ENCODE assay signal across 17 mouse cellular contexts in genomic region chr6:148063131-148063530, GRCm38 (mm10). TPM values are rescaled to one million over a fixed set of nuclear protein-coding genes. Genes with fewer than 3 reads are reported as not detected.
A peak's percentile ranks its signal among the peaks of the same experiment; 100 is the strongest.
DNase-seq lines count a peak whose midpoint lies in the region.
"Had no signal": no experiment of that assay in that cellular context is flagged by ENCODE, and none has a peak within 500 bp of the region (broad histone marks: within the 10 kb centered on the region; RNA-seq: fewer than 3 reads in every experiment).

No protein-coding gene starts in this region.

- DNase-seq in adrenal gland, adult 2 months = peak; percentile 72
- no peak for DNase-seq in adrenal gland, postnatal 25 days
- peak; percentile 2 for DNase-seq in embryo, embryonic 10 days (ENCODE audit: low spot score)
- DNase-seq in embryo, embryonic 9.5 days (ENCODE audit: extremely low spot score) = no peak
- peak; percentile 62 for DNase-seq in adrenal gland, postnatal 10 days
- DNase-seq in adrenal gland, postnatal 14 days = peak; percentile 63
- DNase-seq in ovary, postnatal 14 days (ENCODE audit: low spot score) = no peak
- DNase-seq in kidney, adult 9 months = no peak
- DNase-seq: cerebellum, adult 11-12 months; cerebellum, adult 2 months; cerebellum, adult 9-10 months; cerebellum, postnatal 10 days; cerebellum, postnatal 25 days; embryo, embryonic 11 days; forebrain, postnatal 0 days had no signal

RNA-seq across cellular contexts. Expression of gene Far2, which starts 16.1 kb away (rescaled TPM):
- 1 to 10 TPM; 2.2 to 2.4 TPM for total RNA-seq in adrenal gland, adult 2 months (2021)
- 0.77 and 1.1 TPM in 2 replicates for polyA plus RNA-seq in adrenal gland, adult 2 months (2012; rRNA removed)
- total RNA-seq in adrenal gland, postnatal 25 days (2021) = 3.6 and 5.9 TPM in 2 replicates
- 1 to 10 TPM; 2.9 to 4.0 TPM for total RNA-seq in adrenal gland, postnatal 10 days (2021)
- 3.3 and 4.1 TPM in 2 replicates for total RNA-seq in adrenal gland, postnatal 14 days (2021)
- total RNA-seq: gastrocnemius, adult 18-20 months; gastrocnemius, adult 8-10 months had no signal

Comparison
In these comparisons a context has a peak if more than half of its experiments do, and no peak if none do; other contexts are left out.
1. DNase-seq: peak in adrenal gland, adult 2 months (single experiment), embryo, embryonic 10 days (single experiment), adrenal gland, postnatal 10 days (single experiment) and adrenal gland, postnatal 14 days (single experiment); none in adrenal gland, postnatal 25 days (single experiment), embryo, embryonic 9.5 days (single experiment), ovary, postnatal 14 days (single experiment) and kidney, adult 9 months (single experiment).